ENCODE assay signal across 8 mouse cellular contexts in the genomic region with DNA sequence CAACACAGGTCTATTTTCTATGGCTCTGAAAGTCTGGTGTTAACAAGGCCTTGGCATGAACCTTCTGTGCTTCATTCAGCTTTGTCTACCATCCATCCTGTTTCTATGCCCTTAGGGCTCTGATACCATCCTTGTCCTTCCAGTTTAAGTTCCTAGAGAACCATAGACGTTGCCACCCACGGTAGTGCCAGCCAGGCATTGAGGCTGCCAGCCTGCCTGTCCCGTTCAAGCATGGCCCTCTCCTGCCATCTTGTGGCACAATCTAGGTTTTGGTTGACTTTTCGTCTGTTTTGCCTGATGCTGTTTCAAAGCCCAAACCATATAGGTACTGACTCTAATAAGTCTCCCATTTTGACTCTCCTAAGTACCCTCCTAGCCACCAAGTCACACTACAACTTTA. TPM values are rescaled to one million over a fixed set of nuclear protein-coding genes. Genes with fewer than 3 reads are reported as not detected.
DNase-seq lines count a peak whose midpoint lies in the region; ATAC-seq and TF ChIP-seq lines count a peak whose summit lies in the region.

No protein-coding gene starts in this region.

- no peaks in the 10 kb centered on the region for H3K79me2 ChIP-seq in liver, adult 2 months (ENCODE audit: control insufficient read depth, insufficient read depth, low read length)

- H3K36me3 ChIP-seq in liver, adult 2 months (ENCODE audit: control insufficient read depth, insufficient read depth, low read length) = no peaks in the 10 kb centered on the region
- H3K36me3 ChIP-seq in liver, embryonic 12.5 days = no peaks in the 10 kb centered on the region
- no peaks in the 10 kb centered on the region for H3K36me3 ChIP-seq in midbrain, postnatal 0 days (ENCODE audit: insufficient read depth, low read length)

- no peak overlapping the region for H3K4me2 ChIP-seq in liver, embryonic 12.5 days
- H3K4me2 ChIP-seq in midbrain, postnatal 0 days (ENCODE audit: low read depth, low read length, poor library complexity, severe bottlenecking) = no peak overlapping the region

- H3K9me3 ChIP-seq in liver, embryonic 12.5 days (replicated peaks) = no peaks in the 10 kb centered on the region
- no peaks in the 10 kb centered on the region for H3K9me3 ChIP-seq in midbrain, postnatal 0 days (ENCODE audit: low read length)

- H3K27ac ChIP-seq in liver, adult 2 months (replicated peaks; ENCODE audit: insufficient read depth, low read depth, low read length) = no peak overlapping the region
- no peak overlapping the region for H3K27ac ChIP-seq in liver, embryonic 12.5 days
- no peak overlapping the region for H3K27ac ChIP-seq in midbrain, postnatal 0 days (ENCODE audit: low read depth, low read length)

- H3K4me3 ChIP-seq in liver, adult 2 months (ENCODE audit: insufficient read depth, low read depth, low read length) = no peak overlapping the region
- no peak overlapping the region for H3K4me3 ChIP-seq in liver, embryonic 12.5 days
- H3K4me3 ChIP-seq in midbrain, postnatal 0 days (ENCODE audit: low read depth, low read length) = no peak overlapping the region

- DNase-seq in liver, adult 2 months (ENCODE audit: extremely low read depth, low read depth, low spot score) = peak; percentile 41
- peak; percentile 75 to 85 for DNase-seq in cerebellum, postnatal 36 days
- DNase-seq in gastrocnemius, adult 8-10 months (ENCODE audit: low spot score in 2 of 2) = peak; percentile 30 to 54
- DNase-seq in left cerebral cortex, postnatal 10 days (ENCODE audit: extremely low spot score in 1 of 2, low spot score in 2 of 2) = peak; percentile 75 to 80
- DNase-seq in midbrain, postnatal 0 days (ENCODE audit: low spot score) = peak; percentile 87
- DNase-seq in testis, postnatal 14 days (ENCODE audit: low spot score) = peak; percentile 14

- no peaks in the 10 kb centered on the region for H3K27me3 ChIP-seq in liver, adult 2 months (ENCODE audit: control insufficient read depth, insufficient read depth, low read length)
- no peaks in the 10 kb centered on the region for H3K27me3 ChIP-seq in liver, embryonic 12.5 days (replicated peaks)
- peaks cover 6% of the 10 kb centered on the region; the same call in 1 of the 2 replicates for H3K27me3 ChIP-seq in midbrain, postnatal 0 days (ENCODE audit: insufficient read depth, low read length)

- peak; percentile 97 for TF ChIP-seq CTCF in liver, adult 2 months (IDR thresholded peaks at IDR 0.05; ENCODE audit: low read depth, low read length)
- TF ChIP-seq CTCF in midbrain, postnatal 0 days (IDR thresholded peaks at IDR 0.05) = peak; percentile 96

- intact Hi-C loops in left cerebral cortex, postnatal 10 days (cut with DNase I) = loop anchor here (1.0 to 10.0 kb wide), 2 partner anchors 198 to 813 kb away; no protein-coding TSS in a partner anchor

- H3K4me1 ChIP-seq in liver, adult 2 months (ENCODE audit: control insufficient read depth, insufficient read depth, low read length) = peaks cover 2% of the 10 kb centered on the region
- H3K4me1 ChIP-seq in liver, embryonic 12.5 days = no peaks in the 10 kb centered on the region
- H3K4me1 ChIP-seq in midbrain, postnatal 0 days (ENCODE audit: insufficient read depth, low read length) = no peaks in the 10 kb centered on the region

- no peak for TF ChIP-seq POLR2A in liver, adult 2 months (IDR thresholded peaks at IDR 0.05; ENCODE audit: extremely low read depth, insufficient read depth, low read length)

- ATAC-seq in liver, embryonic 12.5 days = no peak
- ATAC-seq in inflammation-experienced regulatory T-cells, adult 6 months = peak; percentile 43
- peak; percentile 69; the same call in 1 of the 2 replicates for ATAC-seq in midbrain, postnatal 0 days (ENCODE audit: low FRiP score)

- no peak overlapping the region for H3K9ac ChIP-seq in liver, adult 2 months (ENCODE audit: low read depth, low read length)
- H3K9ac ChIP-seq in liver, embryonic 12.5 days = no peak overlapping the region
- H3K9ac ChIP-seq in midbrain, postnatal 0 days (replicated peaks; ENCODE audit: low read length, poor library complexity, severe bottlenecking) = no peak overlapping the region

- 1% methylated on average over 4 of the region's 4 CpGs for WGBS in liver, adult 2 months
- WGBS in liver, embryonic 12.5 days (ENCODE audit: insufficient replicate concordance) = 8% methylated on average over 4 of the region's 4 CpGs
- 1% methylated on average over 4 of the region's 4 CpGs for WGBS in midbrain, postnatal 0 days

RNA-seq across cellular contexts. Expression of gene Iyd, which starts 8.7 kb away (rescaled TPM):
- 96.9 and 112 TPM in 2 replicates for total RNA-seq in liver, adult 2 months (2014; rRNA removed)
- polyA plus RNA-seq in liver, adult 2 months (2012; rRNA removed) = 47.7 and 49.9 TPM in 2 replicates
- 3.7 and 3.9 TPM in 2 replicates for polyA plus RNA-seq in liver, embryonic 12.5 days (2016; fragmentation: Nextera tagmentation; extraction: Ambion mirVana)
- not detected for total RNA-seq in gastrocnemius, adult 8-10 months (2022)
- polyA plus RNA-seq in inflammation-experienced regulatory T-cells, adult 6 months (2017; shearing (Covaris generic)) = not detected
- total RNA-seq in left cerebral cortex, postnatal 10 days (2021) = 1 to 10 TPM; 1.2 to 2.6 TPM
- total RNA-seq in midbrain, postnatal 0 days (2014; rRNA removed) = 0.16 and 0.85 TPM in 2 replicates
- 0.74 and 0.79 TPM in 2 replicates for polyA plus RNA-seq in midbrain, postnatal 0 days (2015; fragmentation: Nextera tagmentation; extraction: Ambion mirVana)

Comparison
In these comparisons a context has a peak if more than half of its experiments do, and no peak if none do; other contexts are left out.
1. DNase-seq: peak in every context shown above with its lines; median percentile 87 in midbrain, postnatal 0 days; 80 in cerebellum, postnatal 36 days; 78 in left cerebral cortex, postnatal 10 days; 42 in gastrocnemius, adult 8-10 months; 41 in liver, adult 2 months; 14 in testis, postnatal 14 days.
2. RNA of gene Iyd, which starts 8.7 kb away (total RNA-seq): 96.9 to 112 TPM in liver, adult 2 months; 1.2 to 2.6 TPM in left cerebral cortex, postnatal 10 days, 0.16 to 0.85 TPM in midbrain, postnatal 0 days and not detected in gastrocnemius, adult 8-10 months; every median in the first group is over 10 times any median in the second.